Mouse (Mus musculus): ENCODE measurements around the gene Smtn. TPM values are rescaled to one million over a fixed set of nuclear protein-coding genes. Genes with fewer than 3 reads are reported as not detected.

Smtn gene
- polyA plus RNA-seq, 1 experiment from 2014 or later, result 97.9 TPM

- H3K9me3 ChIP-seq, result no peaks in the 10 kb centered on the region
- peak overlapping the region; percentile 71 for H3K4me2 ChIP-seq
- no peak overlapping the region for H3K27ac ChIP-seq
- H3K9ac ChIP-seq, result no peak overlapping the region
- 0 out of 2 replicates have a peak, but pooled peaks cover 3% of the 10 kb centered on the region for H3K36me3 ChIP-seq
- no peaks in the 10 kb centered on the region for H3K27me3 ChIP-seq (replicated peaks)
- WGBS, result 80% methylated on average over 5 of the region's 5 CpGs
- ATAC-seq (ENCODE audit: insufficient read depth, low FRiP score, low read depth), result no peak
- H3K4me3 ChIP-seq (replicated peaks), result peak overlapping the region; percentile 51; the same call in 1 of the 2 replicates
- peaks cover 21% of the 10 kb centered on the region for H3K4me1 ChIP-seq
Observed at GRCm38 (mm10) chr11:3516121-3516520, 24.3 kb downstream of the Smtn start.

- no peak overlapping the region for H3K27ac ChIP-seq
- peak overlapping the region; percentile 71 for H3K4me2 ChIP-seq
- H3K9me3 ChIP-seq, result no peaks in the 10 kb centered on the region
- no peaks in the 10 kb centered on the region for H3K27me3 ChIP-seq (replicated peaks)
- 0 out of 2 replicates have a peak, but pooled peaks cover 3% of the 10 kb centered on the region for H3K36me3 ChIP-seq
- H3K4me1 ChIP-seq, result peaks cover 21% of the 10 kb centered on the region
- no peak overlapping the region for H3K9ac ChIP-seq
- 81% methylated on average over 4 of the region's 4 CpGs for WGBS
- peak overlapping the region; percentile 51 for H3K4me3 ChIP-seq (replicated peaks)
- no peak for ATAC-seq (ENCODE audit: insufficient read depth, low FRiP score, low read depth)
Observed at GRCm38 (mm10) chr11:3515637-3516036, 24.8 kb downstream of the Smtn start.

GRCm38 (mm10) chr11:3515216-3515615 is 25.2 kb downstream of the Smtn start:
- Histone ChIP-seq H3K4me3 (replicated peaks) (peak overlapping the region; percentile 51), H3K4me2 (peak overlapping the region; percentile 71), H3K36me3 (0 out of 2 replicates have a peak, but pooled peaks cover 2% of the 10 kb centered on the region), H3K9me3 (no peaks in the 10 kb centered on the region), H3K27ac (no peak overlapping the region), H3K4me1 (peaks cover 21% of the 10 kb centered on the region), H3K27me3 (replicated peaks) (no peaks in the 10 kb centered on the region), H3K9ac (0 out of 2 replicates have a peak overlapping the region, but pooled peaks have one; percentile 26)
- 12% methylated on average over 4 of the region's 4 CpGs for WGBS
- no peak for ATAC-seq (ENCODE audit: insufficient read depth, low FRiP score, low read depth)

GRCm38 (mm10) chr11:3514529-3515054 is 25.8 kb downstream of the Smtn start, which contains the start of gene Selenom:
Gene Selenom, plus strand, starts transcription at chr11:3514684.
- Histone ChIP-seq H3K4me1 (peaks cover 21% of the 10 kb centered on the region), H3K9ac (0 out of 2 replicates have a peak within 1 kb of the TSS, but pooled peaks have one; percentile 26), H3K4me3 (replicated peaks) (peak within 1 kb of the TSS; percentile 51), H3K36me3 (no peaks in the 10 kb centered on the region), H3K4me2 (peak within 1 kb of the TSS; percentile 71), H3K9me3 (no peaks in the 10 kb centered on the region), H3K27me3 (replicated peaks) (no peaks in the 10 kb centered on the region), H3K27ac (peak within 1 kb of the TSS; percentile 55)
- WGBS, result under 1% methylated on average over 26 of the region's 26 CpGs
- peak; percentile 74 for ATAC-seq (ENCODE audit: insufficient read depth, low FRiP score, low read depth)

- H3K36me3 ChIP-seq, result no peaks in the 10 kb centered on the region
- H3K27ac ChIP-seq, result no peak overlapping the region
- peaks cover 21% of the 10 kb centered on the region for H3K4me1 ChIP-seq
- H3K9me3 ChIP-seq, result no peaks in the 10 kb centered on the region
- H3K27me3 ChIP-seq (replicated peaks), result no peaks in the 10 kb centered on the region
- 80% methylated on average over 6 of the region's 6 CpGs for WGBS
- no peak overlapping the region for H3K9ac ChIP-seq
- H3K4me3 ChIP-seq (replicated peaks), result no peak overlapping the region
- no peak overlapping the region for H3K4me2 ChIP-seq
- no peak for ATAC-seq (ENCODE audit: insufficient read depth, low FRiP score, low read depth)
Observed at GRCm38 (mm10) chr11:3513291-3513690, 27.1 kb downstream of the Smtn start.

GRCm38 (mm10) chr11:3510321-3510720 is 30.1 kb downstream of the Smtn start:
- H3K4me2 ChIP-seq, result no peak overlapping the region
- H3K9me3 ChIP-seq, result no peaks in the 10 kb centered on the region
- ATAC-seq (ENCODE audit: insufficient read depth, low FRiP score, low read depth), result no peak
- no peaks in the 10 kb centered on the region for H3K4me1 ChIP-seq
- H3K9ac ChIP-seq, result no peak overlapping the region
- 81% methylated on average over 2 of the region's 2 CpGs for WGBS
- H3K27me3 ChIP-seq (replicated peaks), result no peaks in the 10 kb centered on the region
- no peak overlapping the region for H3K27ac ChIP-seq
- no peak overlapping the region for H3K4me3 ChIP-seq (replicated peaks)
- no peaks in the 10 kb centered on the region for H3K36me3 ChIP-seq

GRCm38 (mm10) chr11:3509181-3510085 is 31.0 kb downstream of the Smtn start:
- 51% methylated on average over 8 of the region's 8 CpGs for WGBS
- Histone ChIP-seq H3K4me3 (replicated peaks) (no peak overlapping the region), H3K27ac (no peak overlapping the region), H3K27me3 (replicated peaks) (no peaks in the 10 kb centered on the region), H3K9me3 (no peaks in the 10 kb centered on the region), H3K36me3 (no peaks in the 10 kb centered on the region), H3K9ac (no peak overlapping the region), H3K4me1 (no peaks in the 10 kb centered on the region), H3K4me2 (no peak overlapping the region)
- no peak for ATAC-seq (ENCODE audit: insufficient read depth, low FRiP score, low read depth)

- 32% methylated on average over 7 of the region's 7 CpGs for WGBS
Observed at GRCm38 (mm10) chr11:3508226-3508625, 32.2 kb downstream of the Smtn start.

GRCm38 (mm10) chr11:3503755-3504693 is 36.4 kb downstream of the Smtn start:
- H3K27me3 ChIP-seq (replicated peaks), result no peaks in the 10 kb centered on the region
- no peaks in the 10 kb centered on the region for H3K9me3 ChIP-seq
- peak overlapping the region; percentile 30 for H3K4me3 ChIP-seq (replicated peaks)
- H3K9ac ChIP-seq, result no peak overlapping the region; the same call in 1 of the 2 replicates
- 56% methylated on average over 11 of the region's 11 CpGs for WGBS
- H3K27ac ChIP-seq, result no peak overlapping the region
- H3K36me3 ChIP-seq, result no peaks in the 10 kb centered on the region
- ATAC-seq (ENCODE audit: insufficient read depth, low FRiP score, low read depth), result no peak
- H3K4me1 ChIP-seq, result no peaks in the 10 kb centered on the region
- H3K4me2 ChIP-seq, result peak overlapping the region; percentile 44

More at GRCm38 (mm10) chr11:3508226-3508625, 32.2 kb downstream of the Smtn start:
- no peak overlapping the region for H3K4me3 ChIP-seq (replicated peaks)
- no peaks in the 10 kb centered on the region for H3K36me3 ChIP-seq
- H3K4me2 ChIP-seq, result no peak overlapping the region
- no peaks in the 10 kb centered on the region for H3K9me3 ChIP-seq
- no peaks in the 10 kb centered on the region for H3K27me3 ChIP-seq (replicated peaks)
- no peak for ATAC-seq (ENCODE audit: insufficient read depth, low FRiP score, low read depth)
- H3K4me1 ChIP-seq, result no peaks in the 10 kb centered on the region
- no peak overlapping the region for H3K27ac ChIP-seq
- H3K9ac ChIP-seq, result no peak overlapping the region

- Histone ChIP-seq H3K9ac (no peak overlapping the region), H3K9me3 (no peaks in the 10 kb centered on the region), H3K4me3 (replicated peaks) (no peak overlapping the region), H3K4me2 (no peak overlapping the region), H3K27ac (no peak overlapping the region), H3K27me3 (replicated peaks) (no peaks in the 10 kb centered on the region), H3K36me3 (no peaks in the 10 kb centered on the region), H3K4me1 (no peaks in the 10 kb centered on the region)
- WGBS, result 72% methylated on average over 18 of the region's 18 CpGs
- no peak for ATAC-seq (ENCODE audit: insufficient read depth, low FRiP score, low read depth)
Observed at GRCm38 (mm10) chr11:3502459-3503072, 37.8 kb downstream of the Smtn start.

- Histone ChIP-seq H3K27me3 (replicated peaks) (no peaks in the 10 kb centered on the region), H3K36me3 (no peaks in the 10 kb centered on the region), H3K9ac (no peak overlapping the region), H3K4me1 (no peaks in the 10 kb centered on the region), H3K9me3 (no peaks in the 10 kb centered on the region), H3K27ac (no peak overlapping the region), H3K4me3 (replicated peaks) (no peak overlapping the region), H3K4me2 (no peak overlapping the region)
- WGBS, result 77% methylated on average over 17 of the region's 17 CpGs
- no peak for ATAC-seq (ENCODE audit: insufficient read depth, low FRiP score, low read depth)
Observed at GRCm38 (mm10) chr11:3502057-3502456, 38.4 kb downstream of the Smtn start.
